Mouse (Mus musculus) ES-Bruce4 (cell line): ENCODE results near the gene Unc13b. TPM values are rescaled to one million over a fixed set of nuclear protein-coding genes. Genes with fewer than 3 reads are reported as not detected.

Experiments
- H3K27ac ChIP-seq: 2 replicates; pipeline ENCODE4 v1.5.1; 2012; ENCODE audit warnings: low read length, inconsistent platforms; ENCODE audit not compliant: insufficient read depth
- H3K27me3 ChIP-seq: 2 replicates; pipeline ENCODE4 v1.6.1; 2012; ENCODE audit warnings: mild to moderate bottlenecking, low read length, inconsistent platforms; ENCODE audit not compliant: control insufficient read depth, poor library complexity, insufficient read depth, severe bottlenecking
- H3K36me3 ChIP-seq: 2 replicates; pipeline ENCODE4 v1.6.1; 2012; ENCODE audit warnings: inconsistent platforms, mild to moderate bottlenecking, low read length, moderate library complexity; ENCODE audit not compliant: control insufficient read depth, poor library complexity, insufficient read depth, severe bottlenecking
- H3K4me1 ChIP-seq: one replicate; pipeline ENCODE4 v1.8.1; 2011; ENCODE audit warnings: low read length; ENCODE audit not compliant: control insufficient read depth, insufficient read depth
- H3K4me3 ChIP-seq: 2 replicates; pipeline ENCODE4 v1.5.1; 2011; ENCODE audit warnings: low read depth, mild to moderate bottlenecking, low read length
- H3K9ac ChIP-seq: 2 replicates; pipeline ENCODE4 v1.6.1; 2012; ENCODE audit warnings: low read depth, mild to moderate bottlenecking, inconsistent platforms; ENCODE audit not compliant: poor library complexity, severe bottlenecking
- H3K9me3 ChIP-seq: replicated peaks from 2 replicates; pipeline ENCODE4 v1.6.1; 2012; ENCODE audit warnings: mild to moderate bottlenecking, low read length, inconsistent platforms; ENCODE audit not compliant: control insufficient read depth, poor library complexity, insufficient read depth, severe bottlenecking
- CTCF ChIP-seq: IDR thresholded peaks from one replicate; pipeline ENCODE4 v1.8.1; 2011; ENCODE audit warnings: low read depth, low read length
- EP300 ChIP-seq: IDR thresholded peaks from 2 replicates; pipeline ENCODE4 v1.6.1; 2011; ENCODE audit warnings: low read depth, low read length; ENCODE audit not compliant: insufficient read depth
- POLR2A ChIP-seq: IDR thresholded peaks from one replicate; pipeline ENCODE4 v1.8.1; 2011; ENCODE audit warnings: low read length; ENCODE audit not compliant: insufficient read depth
- polyA plus RNA-seq: library from polyadenylated mRNA; stranded (reverse); fragments of >200 nt; gene quantifications from 2 replicates; pipeline ENCODE4 v1.2.4, GENCODE M21; 2011; ENCODE audit warnings: low read depth; ENCODE audit not compliant: missing spikeins, insufficient read depth, insufficient read length

Gene Unc13b
- polyA plus RNA-seq, 1 experiment: 23.1 TPM

DNA sequence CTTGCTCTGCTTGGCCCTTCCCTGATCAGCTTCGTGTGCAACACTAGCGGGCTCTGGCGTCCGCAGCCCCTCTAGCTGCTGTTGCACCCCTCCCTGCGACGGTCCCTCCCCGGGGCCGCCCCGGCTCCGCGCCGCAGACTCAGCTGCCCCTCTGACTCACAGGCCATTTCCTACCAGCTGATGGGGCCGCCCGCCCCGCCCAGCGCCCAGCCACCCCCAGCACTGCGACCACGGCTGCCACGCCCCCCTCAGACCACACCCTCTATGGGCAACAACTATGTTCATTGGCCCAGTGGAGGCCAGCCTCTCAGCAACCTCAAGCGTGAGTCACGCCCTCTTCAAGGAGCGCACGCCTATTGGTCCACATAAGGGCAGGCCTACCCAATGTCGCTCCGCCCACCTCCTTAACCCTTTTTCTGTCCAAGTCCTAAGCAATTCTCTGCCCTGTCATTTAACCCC is 18.6 kb upstream of the Unc13b start:
- H3K4me3 ChIP-seq: peak overlapping the region; percentile 80
- H3K9ac ChIP-seq: peak overlapping the region; percentile 69
- no peaks in the 10 kb centered on the region for H3K36me3 ChIP-seq
- H3K9me3 ChIP-seq: no peaks in the 10 kb centered on the region
- H3K27me3 ChIP-seq: no peaks in the 10 kb centered on the region
- no peaks in the 10 kb centered on the region for H3K4me1 ChIP-seq
- TF ChIP-seq POLR2A (no peak), CTCF (no peak), EP300 (no peak)
- no peak overlapping the region for H3K27ac ChIP-seq

DNA sequence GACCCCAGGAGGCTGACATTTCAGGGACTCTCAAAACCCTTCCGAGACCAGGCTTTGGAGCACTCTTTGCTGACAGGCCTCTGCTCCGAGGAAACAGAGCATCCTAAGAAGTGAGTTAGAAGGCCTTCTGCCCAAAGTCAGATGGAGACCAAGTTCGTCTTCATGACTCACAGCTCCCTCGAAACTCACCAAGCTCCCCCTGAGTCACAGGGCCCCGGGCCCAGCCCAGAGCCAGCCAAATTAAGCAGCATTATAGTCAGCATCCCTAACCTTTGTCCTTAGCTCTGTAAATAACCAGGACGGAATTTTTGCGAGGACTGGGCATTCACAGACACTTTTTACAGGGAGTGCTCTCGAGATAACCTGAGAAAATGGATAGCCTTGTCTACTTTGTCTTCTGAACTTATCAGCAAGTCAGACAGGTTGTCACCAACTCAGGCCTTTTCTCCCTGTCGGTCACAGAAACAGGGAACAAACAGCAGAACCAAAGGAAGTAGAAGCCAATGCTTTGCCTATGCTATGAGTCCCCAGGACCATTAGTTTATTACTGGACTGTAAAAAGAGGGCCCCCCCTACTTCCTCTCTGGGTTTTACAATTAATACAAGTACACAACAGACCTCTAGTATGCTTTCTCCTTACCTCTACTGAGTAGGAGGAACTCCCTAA is 17.7 kb upstream of the Unc13b start:
- no peak overlapping the region for H3K9ac ChIP-seq
- TF ChIP-seq CTCF: no peak
- no peak for TF ChIP-seq EP300
- no peak for TF ChIP-seq POLR2A

DNA sequence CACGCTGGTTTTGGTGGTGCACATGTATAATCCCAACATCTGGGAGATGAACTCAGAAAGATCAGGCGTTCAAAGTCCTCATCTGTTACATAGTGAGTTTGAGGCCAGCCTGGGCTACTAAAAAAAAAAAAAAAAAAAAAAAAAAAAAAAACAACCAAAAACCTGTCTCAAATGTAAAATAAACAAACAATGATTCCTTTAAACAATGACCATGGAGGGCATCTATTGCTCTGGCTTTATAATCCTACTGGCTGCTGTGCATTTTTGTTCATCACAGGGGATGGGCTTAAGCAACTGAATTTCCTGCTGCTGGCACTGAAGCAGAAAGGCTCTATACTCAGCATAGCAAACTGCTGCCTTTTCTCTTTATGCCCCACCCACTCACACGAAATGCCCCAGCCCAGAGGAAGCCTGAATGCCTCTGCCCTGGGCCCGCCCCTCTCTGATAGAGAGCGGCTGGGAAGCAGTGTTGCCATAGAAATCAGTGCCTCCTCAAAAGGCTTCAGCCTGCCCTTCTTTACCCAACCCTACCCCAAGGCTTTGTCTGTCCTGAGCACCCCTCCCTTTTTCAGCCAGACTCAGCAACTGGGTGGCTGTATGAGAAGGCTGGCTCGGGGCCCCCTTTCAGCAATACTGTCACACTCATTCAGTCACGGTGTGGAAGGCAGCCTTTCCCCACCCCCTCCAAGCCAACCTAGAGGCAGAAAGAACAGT is 15.0 kb upstream of the Unc13b start:
- H3K9ac ChIP-seq: no peak overlapping the region
- TF ChIP-seq EP300 (no peak), POLR2A (no peak), CTCF (no peak)
- peak overlapping the region; percentile 58 for H3K27ac ChIP-seq
- H3K4me1 ChIP-seq: no peaks in the 10 kb centered on the region
- H3K4me3 ChIP-seq: no peak overlapping the region
- H3K36me3 ChIP-seq: no peaks in the 10 kb centered on the region
- H3K27me3 ChIP-seq: no peaks in the 10 kb centered on the region
- H3K9me3 ChIP-seq: no peaks in the 10 kb centered on the region

More for the DNA sequence above, 17.7 kb upstream of the Unc13b start:
- Histone ChIP-seq H3K27me3 (no peaks in the 10 kb centered on the region), H3K36me3 (no peaks in the 10 kb centered on the region), H3K27ac (no peak overlapping the region), H3K9me3 (no peaks in the 10 kb centered on the region), H3K4me1 (no peaks in the 10 kb centered on the region), H3K4me3 (no peak overlapping the region)

DNA sequence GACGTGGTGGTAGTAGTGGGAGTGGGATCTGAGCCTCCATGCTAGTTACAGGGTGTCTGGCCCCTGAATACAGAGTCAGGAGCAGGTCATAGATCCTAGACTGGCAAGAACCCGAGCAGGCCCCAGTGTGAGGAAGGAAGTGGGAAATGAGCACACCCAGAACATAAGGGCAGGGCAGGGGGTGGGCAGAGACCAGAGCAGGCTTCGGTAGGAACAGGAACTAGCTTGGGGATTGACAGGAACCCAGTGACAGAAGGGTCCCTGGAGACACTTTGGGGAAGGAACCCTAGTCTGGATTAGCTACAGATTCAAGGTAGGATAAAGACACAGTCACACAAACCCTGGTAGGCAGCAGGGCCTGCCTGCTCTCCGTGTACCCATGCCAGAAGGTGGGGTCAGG is 14.1 kb upstream of the Unc13b start:
- H3K9ac ChIP-seq: no peak overlapping the region
- H3K4me3 ChIP-seq: no peak overlapping the region
- no peaks in the 10 kb centered on the region for H3K27me3 ChIP-seq
- H3K27ac ChIP-seq: 0 out of 2 replicates have a peak overlapping the region, but pooled peaks have one; percentile 58
- no peaks in the 10 kb centered on the region for H3K4me1 ChIP-seq
- no peaks in the 10 kb centered on the region for H3K36me3 ChIP-seq
- no peak for TF ChIP-seq CTCF
- TF ChIP-seq EP300: no peak
- TF ChIP-seq POLR2A: no peak
- no peaks in the 10 kb centered on the region for H3K9me3 ChIP-seq

DNA sequence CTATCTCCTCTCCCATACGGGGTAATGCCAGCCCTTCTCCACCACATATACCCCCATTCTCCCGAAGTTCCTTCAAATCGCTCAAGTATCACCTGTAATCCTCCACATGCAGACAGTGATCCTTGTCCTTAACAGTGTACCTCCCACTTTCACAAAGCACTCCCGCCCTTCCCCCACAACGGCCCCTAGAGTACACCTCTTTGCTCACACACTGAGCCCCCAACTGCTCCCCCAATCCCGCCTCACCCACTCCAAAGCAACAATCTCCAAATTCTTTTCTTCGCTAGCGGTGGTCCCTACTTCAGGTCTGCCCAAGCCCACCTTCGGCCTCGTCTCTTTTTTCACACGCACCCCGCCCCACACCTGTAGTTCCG is 13.5 kb upstream of the Unc13b start:
- TF ChIP-seq POLR2A: no peak
- no peak for TF ChIP-seq CTCF
- no peak for TF ChIP-seq EP300
- Histone ChIP-seq H3K36me3 (no peaks in the 10 kb centered on the region), H3K4me3 (peak overlapping the region; percentile 59), H3K27me3 (no peaks in the 10 kb centered on the region), H3K9me3 (no peaks in the 10 kb centered on the region), H3K4me1 (no peaks in the 10 kb centered on the region), H3K9ac (no peak overlapping the region), H3K27ac (peak overlapping the region; percentile 22; the same call in 1 of the 2 replicates)
